Mouse (Mus musculus) ES-E14 (cell line): ENCODE measurements around the gene Psg22.
"Not testable (repeated sequence)": the region's sequence is repeated elsewhere in the genome, so short reads cannot be mapped to it uniquely, and the experiment has no call there.

ENCODE experiments used
- CHD2 ChIP-seq: IDR thresholded peaks from 2 replicates; pipeline ENCODE4 v1.6.1; 2014; ENCODE audit warnings: mild to moderate bottlenecking, low read depth, low read length, inconsistent platforms
- HCFC1 ChIP-seq: IDR thresholded peaks from 2 replicates; pipeline ENCODE4 v1.6.1; 2012; ENCODE audit warnings: low read length, inconsistent platforms, borderline replicate concordance; ENCODE audit not compliant: insufficient read depth
- MAFK ChIP-seq: IDR thresholded peaks from 2 replicates; pipeline ENCODE4 v1.6.1; 2014; ENCODE audit warnings: mild to moderate bottlenecking, low read depth, low read length, inconsistent platforms; ENCODE audit not compliant: insufficient read depth
- ZC3H11A ChIP-seq: IDR thresholded peaks from 2 replicates; pipeline ENCODE4 v1.6.1; 2012; ENCODE audit warnings: low read depth, mild to moderate bottlenecking, inconsistent platforms, low read length, borderline replicate concordance

- TF ChIP-seq MAFK, CHD2, ZC3H11A, HCFC1: not testable (repeated sequence)
Measured at GRCm38 (mm10) chr7:18760152-18760551, 42.3 kb downstream of the Psg22 start.
